Mouse (Mus musculus) forebrain, embryonic 12.5 days (tissue): Measurements from ENCODE around the gene Mt3. TPM values are rescaled to one million over a fixed set of nuclear protein-coding genes. Genes with fewer than 3 reads are reported as not detected.
"Not testable (repeated sequence)": the region's sequence is repeated elsewhere in the genome, so short reads cannot be mapped to it uniquely, and the experiment has no call there.

Experiments used
- ATAC-seq: fragments of 200-750 bp; cut with Nextera tagmentation; 2 replicates; pipeline ENCODE4 v1.8.0; 2017; ENCODE audit warnings: moderate TSS enrichment; ENCODE audit not compliant: low FRiP score
- H3K27ac ChIP-seq: fragments of 300-500 bp; sonication (generic); 2 replicates; pipeline ENCODE4 v1.5.1; 2016; ENCODE audit warnings: mild to moderate bottlenecking
- H3K27me3 ChIP-seq: fragments of 300-500 bp; sonication (generic); 2 replicates; pipeline ENCODE4 v1.6.1; 2016; ENCODE audit warnings: mild to moderate bottlenecking
- H3K36me3 ChIP-seq: fragments of 300-500 bp; sonication (generic); replicated peaks from 2 replicates; pipeline ENCODE4 v1.6.1; 2016; ENCODE audit warnings: mild to moderate bottlenecking
- H3K4me1 ChIP-seq: fragments of 300-500 bp; sonication (generic); 2 replicates; pipeline ENCODE4 v1.6.1; 2016
- H3K4me2 ChIP-seq: fragments of 300-500 bp; sonication (generic); 2 replicates; pipeline ENCODE4 v1.6.1; 2016; ENCODE audit warnings: mild to moderate bottlenecking, moderate library complexity
- H3K4me3 ChIP-seq: fragments of 300-500 bp; sonication (generic); replicated peaks from 2 replicates; pipeline ENCODE4 v1.5.1; 2016; ENCODE audit warnings: mild to moderate bottlenecking
- H3K9ac ChIP-seq: fragments of 300-500 bp; sonication (generic); 2 replicates; pipeline ENCODE4 v1.6.1; 2016; ENCODE audit warnings: mild to moderate bottlenecking
- H3K9me3 ChIP-seq: fragments of 300-500 bp; sonication (generic); 2 replicates; pipeline ENCODE4 v1.6.1; 2016
- WGBS: fragments of 180-500 bp; shearing (Covaris S2); methylation state at CpG from one replicate; pipeline ENCODE4 v1.1.7; 2016; 5-methylcytosine and 5-hydroxymethylcytosine counted together
- polyA plus RNA-seq: library from polyadenylated mRNA; unstranded; fragments of >200 nt; fragmentation: Nextera tagmentation; extraction: Ambion mirVana; gene quantifications from 2 replicates; pipeline ENCODE4 v1.2.1, GENCODE M21; 2016

Gene Mt3
- polyA plus RNA-seq, 1 experiment from 2014 or later: 82.2 TPM

GRCm38 (mm10) chr8:94156092-94156491, 3.7 kb downstream of the Mt3 start:
- no peak overlapping the region for H3K4me2 ChIP-seq
- no peak overlapping the region for H3K9ac ChIP-seq
- H3K4me3 ChIP-seq: no peak overlapping the region
- no peaks in the 10 kb centered on the region for H3K9me3 ChIP-seq
- 70% methylated on average over 4 of the region's 4 CpGs for WGBS
- peaks cover 10% of the 10 kb centered on the region; the same call in 1 of the 2 replicates for H3K27me3 ChIP-seq
- peaks cover 34% of the 10 kb centered on the region for H3K4me1 ChIP-seq
- ATAC-seq: no peak
- H3K27ac ChIP-seq: no peak overlapping the region
- no peaks in the 10 kb centered on the region for H3K36me3 ChIP-seq

GRCm38 (mm10) chr8:94165772-94166171, 13.4 kb downstream of the Mt3 start:
- H3K4me3 ChIP-seq, H3K9me3 ChIP-seq, H3K27ac ChIP-seq, H3K9ac ChIP-seq, H3K4me1 ChIP-seq, H3K36me3 ChIP-seq, H3K4me2 ChIP-seq, ATAC-seq: not testable (repeated sequence)
- peaks cover 28% of the 10 kb centered on the region for H3K27me3 ChIP-seq
- WGBS: 76% methylated on average over 8 of the region's 8 CpGs

- Histone ChIP-seq H3K27me3 (peaks cover 42% of the 10 kb centered on the region), H3K4me2 (0 out of 2 replicates have a peak overlapping the region, but pooled peaks have one; percentile 21), H3K27ac (no peak overlapping the region), H3K9ac (no peak overlapping the region), H3K36me3 (no peaks in the 10 kb centered on the region), H3K4me1 (peaks cover 8% of the 10 kb centered on the region), H3K9me3 (no peaks in the 10 kb centered on the region), H3K4me3 (no peak overlapping the region)
- peak; percentile 41; the same call in 1 of the 2 replicates for ATAC-seq
- 1% methylated on average over 6 of the region's 6 CpGs for WGBS
Observed at GRCm38 (mm10) chr8:94167244-94167643, 14.8 kb downstream of the Mt3 start.

- Histone ChIP-seq H3K9ac (no peak overlapping the region), H3K4me1 (peaks cover 25% of the 10 kb centered on the region), H3K36me3 (no peaks in the 10 kb centered on the region), H3K4me2 (no peak overlapping the region), H3K27ac (no peak overlapping the region), H3K9me3 (no peaks in the 10 kb centered on the region), H3K27me3 (peaks cover 65% of the 10 kb centered on the region), H3K4me3 (no peak overlapping the region)
- 87% methylated on average over 5 of the region's 5 CpGs for WGBS
- no peak for ATAC-seq
Observed at GRCm38 (mm10) chr8:94169547-94169946, 17.1 kb downstream of the Mt3 start.

- H3K9ac ChIP-seq: no peak overlapping the region
- ATAC-seq: no peak
- H3K4me3 ChIP-seq: no peak overlapping the region
- H3K4me2 ChIP-seq: peak overlapping the region; percentile 92; the same call in 1 of the 2 replicates
- H3K27ac ChIP-seq: no peak overlapping the region
- WGBS: 44% methylated on average over 10 of the region's 10 CpGs
- no peaks in the 10 kb centered on the region for H3K9me3 ChIP-seq
- no peaks in the 10 kb centered on the region for H3K36me3 ChIP-seq
- peaks cover 25% of the 10 kb centered on the region for H3K4me1 ChIP-seq
- peaks cover 83% of the 10 kb centered on the region for H3K27me3 ChIP-seq
Observed at GRCm38 (mm10) chr8:94171321-94171755, 18.9 kb downstream of the Mt3 start.

- Histone ChIP-seq H3K4me1 (peaks cover 23% of the 10 kb centered on the region), H3K4me3 (peak within 1 kb of the TSS; percentile 49), H3K27me3 (peaks cover 92% of the 10 kb centered on the region), H3K9ac (peak within 1 kb of the TSS; percentile 63), H3K36me3 (no peaks in the 10 kb centered on the region), H3K4me2 (peak within 1 kb of the TSS; percentile 92), H3K9me3 (no peaks in the 10 kb centered on the region), H3K27ac (no peak within 1 kb of the TSS)
- ATAC-seq: peak; percentile 44
- WGBS: under 1% methylated on average over 56 of the region's 56 CpGs
Observed at GRCm38 (mm10) chr8:94172075-94172808, 19.8 kb downstream of the Mt3 start, which contains the start of gene Mt2. TSS of gene Mt2 (plus strand) at chr8:94172664.

- H3K36me3 ChIP-seq: no peaks in the 10 kb centered on the region
- no peak overlapping the region for H3K27ac ChIP-seq
- peak overlapping the region; percentile 63 for H3K9ac ChIP-seq
- H3K4me3 ChIP-seq: peak overlapping the region; percentile 49
- H3K9me3 ChIP-seq: no peaks in the 10 kb centered on the region
- peak; percentile 27 for ATAC-seq
- WGBS: under 1% methylated on average over 39 of the region's 39 CpGs
- H3K4me1 ChIP-seq: peaks cover 23% of the 10 kb centered on the region
- H3K4me2 ChIP-seq: peak overlapping the region; percentile 92
- H3K27me3 ChIP-seq: peaks cover 95% of the 10 kb centered on the region
Observed at GRCm38 (mm10) chr8:94172809-94173732, 20.7 kb downstream of the Mt3 start.

- ATAC-seq: no peak
- H3K27ac ChIP-seq: no peak overlapping the region
- no peak overlapping the region for H3K4me2 ChIP-seq
- H3K4me3 ChIP-seq: no peak overlapping the region; the same call in 1 of the 2 replicates
- H3K9me3 ChIP-seq: no peaks in the 10 kb centered on the region
- H3K27me3 ChIP-seq: peaks cover 99% of the 10 kb centered on the region
- 44% methylated on average over 11 of the region's 11 CpGs for WGBS
- no peaks in the 10 kb centered on the region for H3K36me3 ChIP-seq
- no peak overlapping the region for H3K9ac ChIP-seq
- peaks cover 27% of the 10 kb centered on the region for H3K4me1 ChIP-seq
Observed at GRCm38 (mm10) chr8:94173848-94174403, 21.5 kb downstream of the Mt3 start.

GRCm38 (mm10) chr8:94174619-94175213, 22.3 kb downstream of the Mt3 start:
- no peak overlapping the region for H3K27ac ChIP-seq
- peaks cover 35% of the 10 kb centered on the region for H3K4me1 ChIP-seq
- H3K4me2 ChIP-seq: no peak overlapping the region
- no peak overlapping the region for H3K9ac ChIP-seq
- no peak overlapping the region for H3K4me3 ChIP-seq
- no peak for ATAC-seq
- H3K36me3 ChIP-seq: no peaks in the 10 kb centered on the region
- 15% methylated on average over 7 of the region's 7 CpGs for WGBS
- peaks cover 99% of the 10 kb centered on the region for H3K27me3 ChIP-seq
- H3K9me3 ChIP-seq: no peaks in the 10 kb centered on the region

GRCm38 (mm10) chr8:94177716-94178390, 25.4 kb downstream of the Mt3 start:
- no peaks in the 10 kb centered on the region for H3K36me3 ChIP-seq
- no peak overlapping the region for H3K27ac ChIP-seq
- peaks cover 31% of the 10 kb centered on the region for H3K4me1 ChIP-seq
- H3K9me3 ChIP-seq: no peaks in the 10 kb centered on the region
- H3K27me3 ChIP-seq: peaks cover 96% of the 10 kb centered on the region
- 69% methylated on average over 7 of the region's 7 CpGs for WGBS
- H3K4me2 ChIP-seq: no peak overlapping the region
- H3K4me3 ChIP-seq: no peak overlapping the region
- ATAC-seq: no peak
- no peak overlapping the region for H3K9ac ChIP-seq

- no peak within 1 kb of the TSS for H3K27ac ChIP-seq
- peak within 1 kb of the TSS; percentile 52 for H3K9ac ChIP-seq
- H3K4me2 ChIP-seq: peak within 1 kb of the TSS; percentile 75
- H3K4me1 ChIP-seq: peaks cover 27% of the 10 kb centered on the region
- H3K9me3 ChIP-seq: no peaks in the 10 kb centered on the region
- ATAC-seq: peak; percentile 80
- peak within 1 kb of the TSS; percentile 44 for H3K4me3 ChIP-seq
- H3K27me3 ChIP-seq: peaks cover 96% of the 10 kb centered on the region
- WGBS: under 1% methylated on average over 50 of the region's 50 CpGs
- no peaks in the 10 kb centered on the region for H3K36me3 ChIP-seq
Observed at GRCm38 (mm10) chr8:94178857-94179712, 26.7 kb downstream of the Mt3 start, which contains the start of gene Mt1. TSS of gene Mt1 (plus strand) at chr8:94179082.
